Mouse (Mus musculus): Measurements from ENCODE around the gene Gm20388.

- TF ChIP-seq POLR2A (IDR thresholded peaks at IDR 0.05; ENCODE audit: low read depth, low read length), result no peak
- no peak for TF ChIP-seq CTCF (conservative IDR thresholded peaks at IDR 0.05; ENCODE audit: insufficient read depth, insufficient read length, low read depth, low read length)
These were observed 756.3 kb downstream of the Gm20388 start for GRCm38 (mm10) chr8:120666807-120667470.

All from kidney, adult 2 months (tissue).